Mouse (Mus musculus): Measurements from ENCODE around the gene Anks1. TPM values are rescaled to one million over a fixed set of nuclear protein-coding genes. Genes with fewer than 3 reads are reported as not detected.
"Not testable (repeated sequence)": the region's sequence is repeated elsewhere in the genome, so short reads cannot be mapped to it uniquely, and the experiment has no call there.

The Anks1 gene
- polyA plus RNA-seq, 1 experiment from 2014 or later: 43.6 TPM

DNA sequence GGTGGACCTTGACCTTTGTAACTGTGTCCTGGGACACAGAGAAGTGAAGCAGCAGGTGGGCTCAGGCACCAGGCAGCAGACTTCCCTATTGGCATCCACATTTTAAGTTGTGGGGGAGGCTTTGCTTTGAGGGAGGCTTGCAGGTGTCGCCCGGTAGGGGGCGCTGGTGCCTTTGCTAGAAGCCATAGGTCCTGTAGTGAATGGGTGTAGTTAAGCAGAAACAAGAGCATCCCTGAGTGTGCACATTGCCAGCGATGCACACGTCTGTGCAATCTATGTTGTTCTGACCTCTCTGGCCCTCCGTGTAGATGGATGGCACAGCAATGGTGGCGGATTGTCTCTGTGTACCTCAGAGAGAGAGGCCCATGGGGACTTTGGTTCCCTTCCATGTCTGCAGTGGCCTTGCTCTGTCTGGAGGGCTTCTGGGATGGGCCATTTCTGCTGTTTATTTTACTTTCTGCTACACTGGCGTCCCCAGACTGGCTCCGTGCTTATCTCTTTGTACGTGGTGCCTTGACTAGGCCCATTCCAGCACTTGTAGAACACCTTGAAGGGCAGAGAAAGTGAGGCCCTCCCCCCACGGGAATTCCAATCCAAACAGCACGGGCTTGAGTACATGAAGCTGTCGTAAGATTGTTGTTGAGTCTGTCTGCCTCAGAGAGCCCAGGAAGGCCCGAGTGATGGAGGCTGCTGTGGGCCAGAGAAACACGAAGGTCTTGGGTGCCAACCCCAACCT is 80.9 kb downstream of the Anks1 start:
- DNase-seq (ENCODE audit: low spot score) (peak; percentile 93), ATAC-seq (ENCODE audit: low FRiP score) (no peak; the same call in 1 of the 2 replicates)
- H3K4me3 ChIP-seq (ENCODE audit: low read depth, low read length): no peak overlapping the region
- 46% methylated on average over 15 of the region's 15 CpGs for WGBS
- H3K27me3 ChIP-seq (ENCODE audit: control insufficient read depth, insufficient read depth, low read length): no peaks in the 10 kb centered on the region
- no peak overlapping the region for H3K27ac ChIP-seq (ENCODE audit: low read depth, low read length)
- H3K4me1 ChIP-seq (replicated peaks; ENCODE audit: control insufficient read depth, insufficient read depth, low read length): no peaks in the 10 kb centered on the region
- no peak overlapping the region for H3K9ac ChIP-seq (ENCODE audit: low read depth, low read length)
- H3K36me3 ChIP-seq (ENCODE audit: control insufficient read depth, insufficient read depth, low read length): no peaks in the 10 kb centered on the region; the same call in 1 of the 2 replicates
- H3K9me3 ChIP-seq (ENCODE audit: control insufficient read depth, low read length): no peaks in the 10 kb centered on the region
- H3K4me2 ChIP-seq (replicated peaks; ENCODE audit: low read depth, low read length): no peak overlapping the region

DNA sequence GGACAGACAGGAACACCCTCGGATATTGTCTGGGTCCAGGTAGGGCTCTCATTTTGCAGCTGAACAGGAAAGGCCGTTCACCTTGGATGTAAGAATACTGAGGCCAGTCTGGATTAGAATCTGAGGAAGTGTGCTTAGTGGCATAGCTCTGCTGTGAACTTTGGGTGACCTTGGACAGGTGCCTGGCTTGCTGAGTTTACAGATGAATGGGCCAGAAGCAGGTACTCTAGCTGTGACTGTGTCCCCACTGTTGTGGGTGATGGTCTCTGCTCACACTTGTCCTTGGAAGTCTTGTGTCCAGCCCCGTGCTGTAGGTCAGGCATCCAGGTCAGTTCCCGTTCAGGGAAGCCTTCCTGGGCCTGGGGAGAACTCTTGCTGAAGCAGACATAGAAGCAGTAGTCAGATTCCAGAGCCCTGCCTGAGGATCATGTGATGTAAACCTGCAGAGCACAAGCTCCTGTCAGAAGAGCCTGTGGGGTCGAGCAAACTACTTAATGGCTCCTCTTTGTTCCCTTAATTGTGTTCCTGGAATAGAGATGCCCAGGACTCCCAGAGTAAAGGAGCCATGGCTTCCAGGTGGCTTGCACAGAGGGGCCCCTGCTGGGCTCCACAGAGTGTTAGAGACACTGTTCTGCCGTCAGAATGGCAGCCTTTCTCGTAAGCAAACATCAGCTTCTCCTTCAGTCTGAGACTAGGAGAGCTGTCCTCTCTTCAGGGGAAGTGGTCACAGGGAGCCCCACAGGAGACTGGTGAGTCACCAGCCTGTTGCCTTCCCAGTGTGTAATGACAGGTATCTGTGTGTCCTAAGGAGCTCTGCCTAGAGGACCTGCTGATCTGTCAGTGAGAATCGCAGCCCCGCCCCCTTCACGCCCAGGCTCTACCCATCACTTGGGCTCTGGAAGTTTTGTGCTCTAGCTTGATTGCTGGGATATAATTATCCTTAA is 85.2 kb downstream of the Anks1 start:
- ATAC-seq (ENCODE audit: low FRiP score) (no peak), DNase-seq (ENCODE audit: low spot score) (no peak)
- Histone ChIP-seq H3K27ac (ENCODE audit: low read depth, low read length) (no peak overlapping the region), H3K4me2 (replicated peaks; ENCODE audit: low read depth, low read length) (no peak overlapping the region), H3K4me3 (ENCODE audit: low read depth, low read length) (no peak overlapping the region), H3K9ac (ENCODE audit: low read depth, low read length) (no peak overlapping the region), H3K4me1 (replicated peaks; ENCODE audit: control insufficient read depth, insufficient read depth, low read length) (no peaks in the 10 kb centered on the region), H3K36me3 (ENCODE audit: control insufficient read depth, insufficient read depth, low read length) (0 out of 2 replicates have a peak, but pooled peaks cover 4% of the 10 kb centered on the region), H3K27me3 (ENCODE audit: control insufficient read depth, insufficient read depth, low read length) (no peaks in the 10 kb centered on the region), H3K9me3 (ENCODE audit: control insufficient read depth, low read length) (no peaks in the 10 kb centered on the region)
- 69% methylated on average over 10 of the region's 10 CpGs for WGBS

DNA sequence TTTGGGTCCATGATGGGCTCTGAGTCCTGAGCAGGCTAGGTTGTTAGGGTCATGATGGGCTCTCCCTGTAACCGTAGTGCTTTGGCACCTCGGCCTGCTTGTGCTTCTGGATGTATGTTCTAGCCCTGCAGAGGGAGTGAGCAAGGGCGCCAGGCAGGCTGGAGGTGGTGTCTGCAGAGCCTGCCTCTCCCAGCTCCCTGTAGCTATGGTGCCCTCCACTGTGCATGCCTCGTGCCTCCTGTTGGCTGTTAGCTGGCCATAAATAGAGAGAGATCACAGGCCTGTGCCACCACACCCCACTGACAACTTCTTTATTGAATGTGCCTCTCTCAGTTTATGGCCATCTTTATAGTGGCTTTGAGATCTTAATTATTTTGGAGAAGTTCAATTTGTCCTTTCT is 87.2 kb downstream of the Anks1 start:
- WGBS: 88% methylated on average over 4 of the region's 4 CpGs
- no peak overlapping the region for H3K4me3 ChIP-seq (ENCODE audit: low read depth, low read length)
- H3K9ac ChIP-seq (ENCODE audit: low read depth, low read length): no peak overlapping the region
- ATAC-seq (ENCODE audit: low FRiP score): no peak
- H3K27me3 ChIP-seq (ENCODE audit: control insufficient read depth, insufficient read depth, low read length): no peaks in the 10 kb centered on the region
- H3K4me2 ChIP-seq (replicated peaks; ENCODE audit: low read depth, low read length): no peak overlapping the region
- no peak for DNase-seq (ENCODE audit: low spot score)
- 0 out of 2 replicates have a peak, but pooled peaks cover 4% of the 10 kb centered on the region for H3K36me3 ChIP-seq (ENCODE audit: control insufficient read depth, insufficient read depth, low read length)
- no peaks in the 10 kb centered on the region for H3K4me1 ChIP-seq (replicated peaks; ENCODE audit: control insufficient read depth, insufficient read depth, low read length)
- no peak overlapping the region for H3K27ac ChIP-seq (ENCODE audit: low read depth, low read length)
- no peaks in the 10 kb centered on the region for H3K9me3 ChIP-seq (ENCODE audit: control insufficient read depth, low read length)

DNA sequence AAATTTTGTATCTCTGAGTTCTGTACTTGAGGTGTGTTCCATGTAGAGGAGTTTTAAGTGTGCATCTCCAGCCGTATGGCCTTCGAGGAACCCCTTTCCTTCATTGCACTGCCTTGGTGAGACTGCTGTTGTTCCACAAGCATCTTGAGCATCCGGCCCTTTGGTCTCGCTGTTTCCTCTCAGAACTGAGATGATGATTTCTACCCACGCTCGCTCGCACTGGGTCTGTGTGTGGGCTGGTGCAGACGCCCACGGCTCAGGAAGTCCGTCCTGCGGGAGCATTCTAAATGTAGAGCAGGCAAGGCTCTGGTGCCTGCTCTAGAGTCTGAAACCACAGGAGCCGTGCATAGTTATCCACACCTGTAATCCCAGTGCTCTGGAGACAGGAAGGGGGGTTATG is 88.1 kb downstream of the Anks1 start:
- DNase-seq (ENCODE audit: low spot score): no peak
- 83% methylated on average over 12 of the region's 12 CpGs for WGBS
- Histone ChIP-seq H3K36me3 (ENCODE audit: control insufficient read depth, insufficient read depth, low read length) (0 out of 2 replicates have a peak, but pooled peaks cover 4% of the 10 kb centered on the region), H3K4me3 (ENCODE audit: low read depth, low read length) (no peak overlapping the region), H3K9me3 (ENCODE audit: control insufficient read depth, low read length) (no peaks in the 10 kb centered on the region), H3K27ac (ENCODE audit: low read depth, low read length) (no peak overlapping the region), H3K4me2 (replicated peaks; ENCODE audit: low read depth, low read length) (no peak overlapping the region), H3K4me1 (replicated peaks; ENCODE audit: control insufficient read depth, insufficient read depth, low read length) (no peaks in the 10 kb centered on the region), H3K9ac (ENCODE audit: low read depth, low read length) (no peak overlapping the region), H3K27me3 (ENCODE audit: control insufficient read depth, insufficient read depth, low read length) (no peaks in the 10 kb centered on the region)
- ATAC-seq (ENCODE audit: low FRiP score): no peak

DNA sequence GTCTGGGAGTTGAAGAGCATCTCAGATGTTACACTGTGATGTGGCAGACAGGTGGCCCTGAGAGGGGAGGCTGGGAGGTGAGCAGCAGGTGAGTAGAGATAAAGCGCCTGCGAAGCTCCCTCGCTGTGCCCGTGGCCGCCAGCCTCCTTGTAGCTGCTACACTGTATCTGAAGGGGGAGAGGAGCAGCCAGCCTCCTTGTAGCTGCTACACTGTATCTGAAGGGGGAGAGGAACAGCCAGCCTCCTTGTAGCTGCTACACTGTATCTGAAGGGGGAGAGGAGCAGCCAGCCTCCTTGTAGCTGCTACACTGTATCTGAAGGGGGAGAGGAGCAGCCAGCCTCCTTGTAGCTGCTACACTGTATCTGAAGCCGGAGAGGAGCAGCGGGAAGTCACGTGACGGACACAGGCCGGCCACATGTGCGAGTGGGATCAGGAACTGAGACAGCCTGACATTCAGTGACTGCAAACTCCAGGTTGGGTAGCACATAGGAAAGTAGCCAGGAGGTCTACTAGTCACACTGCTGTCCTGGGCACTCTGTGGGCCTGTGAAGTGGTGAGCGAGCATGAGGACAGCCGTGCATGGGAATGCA is 90.7 kb downstream of the Anks1 start:
- H3K27me3 ChIP-seq (ENCODE audit: control insufficient read depth, insufficient read depth, low read length); H3K4me3 ChIP-seq (ENCODE audit: low read depth, low read length); H3K4me1 ChIP-seq (replicated peaks; ENCODE audit: control insufficient read depth, insufficient read depth, low read length); H3K4me2 ChIP-seq (replicated peaks; ENCODE audit: low read depth, low read length); ATAC-seq (ENCODE audit: low FRiP score); H3K9me3 ChIP-seq (ENCODE audit: control insufficient read depth, low read length); DNase-seq (ENCODE audit: low spot score); H3K36me3 ChIP-seq (ENCODE audit: control insufficient read depth, insufficient read depth, low read length); H3K9ac ChIP-seq (ENCODE audit: low read depth, low read length): not testable (repeated sequence)
- 78% methylated on average over 13 of the region's 13 CpGs for WGBS
- H3K27ac ChIP-seq (ENCODE audit: low read depth, low read length): peak overlapping the region; percentile 72; the same call in 1 of the 2 replicates

DNA sequence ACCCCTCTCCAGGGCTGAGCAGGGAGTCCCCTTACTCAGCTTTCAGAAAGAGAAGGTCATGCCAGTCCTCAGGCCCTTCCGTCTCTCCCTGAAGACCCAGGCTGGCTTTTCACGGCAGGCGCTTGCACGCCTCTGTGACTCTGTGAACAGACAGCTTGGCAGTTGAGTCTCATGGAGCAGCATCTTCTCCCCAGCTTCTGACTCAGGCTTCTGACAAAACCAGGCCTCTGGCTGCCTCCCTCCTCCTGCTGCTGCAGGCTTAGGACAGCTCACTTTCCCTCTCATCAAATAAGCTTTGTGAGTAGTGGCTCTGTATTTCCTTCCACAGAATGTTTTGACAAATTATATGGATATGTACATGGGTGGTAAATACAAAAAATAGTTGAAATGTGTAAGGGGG is 91.3 kb downstream of the Anks1 start:
- no peak for ATAC-seq (ENCODE audit: low FRiP score)
- H3K36me3 ChIP-seq (ENCODE audit: control insufficient read depth, insufficient read depth, low read length): 0 out of 2 replicates have a peak, but pooled peaks cover 4% of the 10 kb centered on the region

DNA sequence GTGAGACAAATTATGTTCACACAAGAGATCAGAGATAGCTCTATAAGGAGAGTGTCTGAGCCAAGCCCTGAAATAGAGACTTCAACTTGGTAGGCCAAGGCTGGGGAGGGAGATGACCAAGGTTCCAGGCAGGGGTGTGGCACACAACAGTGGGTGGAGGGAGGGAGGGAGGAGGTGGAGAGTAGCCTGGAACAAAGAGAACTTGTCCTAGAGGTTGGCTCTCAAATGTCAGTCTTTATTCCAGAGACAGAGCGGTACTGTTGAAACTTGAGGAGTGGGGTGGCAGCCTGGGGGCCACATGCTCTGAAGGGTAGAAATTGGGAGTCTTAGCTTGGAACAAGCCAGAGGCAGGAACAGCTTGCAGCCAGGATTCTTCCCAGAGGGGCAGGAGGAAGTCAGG is 91.7 kb downstream of the Anks1 start:
- no peak for ATAC-seq (ENCODE audit: low FRiP score)
- H3K27ac ChIP-seq (ENCODE audit: low read depth, low read length): no peak overlapping the region
- H3K27me3 ChIP-seq (ENCODE audit: control insufficient read depth, insufficient read depth, low read length): no peaks in the 10 kb centered on the region
- H3K36me3 ChIP-seq (ENCODE audit: control insufficient read depth, insufficient read depth, low read length): 0 out of 2 replicates have a peak, but pooled peaks cover 4% of the 10 kb centered on the region
- H3K4me1 ChIP-seq (replicated peaks; ENCODE audit: control insufficient read depth, insufficient read depth, low read length): no peaks in the 10 kb centered on the region
- DNase-seq (ENCODE audit: low spot score): no peak
- no peak overlapping the region for H3K4me2 ChIP-seq (replicated peaks; ENCODE audit: low read depth, low read length)
- WGBS: 38% methylated on average over 1 of the region's 1 CpGs
- no peak overlapping the region for H3K9ac ChIP-seq (ENCODE audit: low read depth, low read length)
- no peak overlapping the region for H3K4me3 ChIP-seq (ENCODE audit: low read depth, low read length)
- no peaks in the 10 kb centered on the region for H3K9me3 ChIP-seq (ENCODE audit: control insufficient read depth, low read length)

More for the DNA sequence above, 91.3 kb downstream of the Anks1 start:
- no peaks in the 10 kb centered on the region for H3K4me1 ChIP-seq (replicated peaks; ENCODE audit: control insufficient read depth, insufficient read depth, low read length)
- DNase-seq (ENCODE audit: low spot score): no peak
- 63% methylated on average over 4 of the region's 4 CpGs for WGBS
- H3K27me3 ChIP-seq (ENCODE audit: control insufficient read depth, insufficient read depth, low read length): no peaks in the 10 kb centered on the region
- no peak overlapping the region for H3K4me3 ChIP-seq (ENCODE audit: low read depth, low read length)
- H3K27ac ChIP-seq (ENCODE audit: low read depth, low read length): peak overlapping the region; percentile 72
- no peaks in the 10 kb centered on the region for H3K9me3 ChIP-seq (ENCODE audit: control insufficient read depth, low read length)
- no peak overlapping the region for H3K9ac ChIP-seq (ENCODE audit: low read depth, low read length)
- H3K4me2 ChIP-seq (replicated peaks; ENCODE audit: low read depth, low read length): no peak overlapping the region

- ATAC-seq (ENCODE audit: low FRiP score) (no peak), DNase-seq (ENCODE audit: low spot score) (no peak)
- Histone ChIP-seq H3K27me3 (ENCODE audit: control insufficient read depth, insufficient read depth, low read length) (no peaks in the 10 kb centered on the region), H3K36me3 (ENCODE audit: control insufficient read depth, insufficient read depth, low read length) (no peaks in the 10 kb centered on the region), H3K4me3 (ENCODE audit: low read depth, low read length) (no peak overlapping the region), H3K9ac (ENCODE audit: low read depth, low read length) (no peak overlapping the region), H3K9me3 (ENCODE audit: control insufficient read depth, low read length) (no peaks in the 10 kb centered on the region), H3K27ac (ENCODE audit: low read depth, low read length) (no peak overlapping the region), H3K4me2 (replicated peaks; ENCODE audit: low read depth, low read length) (no peak overlapping the region), H3K4me1 (replicated peaks; ENCODE audit: control insufficient read depth, insufficient read depth, low read length) (peaks cover 17% of the 10 kb centered on the region)
Observed at GRCm38 (mm10) chr17:28005393-28005792, 96.3 kb downstream of the Anks1 start.
